ENCODE assay signal across 9 mouse cellular contexts in genomic region chr11:57011691-57012039, GRCm38 (mm10). TPM values are rescaled to one million over a fixed set of nuclear protein-coding genes. Genes with fewer than 3 reads are reported as not detected.
DNase-seq lines count a peak whose midpoint lies in the region; ATAC-seq and TF ChIP-seq lines count a peak whose summit lies in the region.
"Had no signal": no experiment of that assay in that cellular context is flagged by ENCODE, and none has a peak within 500 bp of the region (broad histone marks: within the 10 kb centered on the region; RNA-seq: fewer than 3 reads in every experiment).

No protein-coding gene starts in this region.

- peak overlapping the region; percentile 24; the same call in 1 of the 2 replicates for H3K4me3 ChIP-seq in embryonic facial prominence, embryonic 12.5 days
- H3K4me3 ChIP-seq in hindbrain, embryonic 12.5 days, result peak overlapping the region; percentile 28
- H3K4me3 ChIP-seq: liver, embryonic 13.5 days had no signal

- no peak overlapping the region for H3K27ac ChIP-seq in embryonic facial prominence, embryonic 12.5 days
- no peak overlapping the region for H3K27ac ChIP-seq in hindbrain, embryonic 12.5 days
- H3K27ac ChIP-seq: liver, embryonic 13.5 days had no signal

- ATAC-seq in embryonic facial prominence, embryonic 12.5 days (ENCODE audit: insufficient number of reproducible peaks, insufficient read depth, low FRiP score, low TSS enrichment), result no peak
- ATAC-seq in hindbrain, embryonic 12.5 days (ENCODE audit: low FRiP score), result peak; percentile 56; the same call in 1 of the 2 replicates
- ATAC-seq in megakaryocyte progenitor cell, adult 5-6 weeks (replicated peaks; ENCODE audit: poor library complexity), result no peak

- peak; percentile 43; the same call in 1 of the 2 replicates for TF ChIP-seq POLR2A in brain, embryonic 14.5 days (IDR thresholded peaks at IDR 0.05; ENCODE audit: borderline replicate concordance, extremely low read depth, insufficient read depth, insufficient read length, poor library complexity, severe bottlenecking)

- intact Hi-C loops in left cerebral cortex, postnatal 36 days (cut with DNase I), result loop anchor here (5.0 to 10.0 kb wide), 5 partner anchors 139 to 844 kb away; no protein-coding TSS in a partner anchor

- H3K9ac ChIP-seq in embryonic facial prominence, embryonic 12.5 days, result peak overlapping the region; percentile 45; the same call in 1 of the 2 replicates
- H3K9ac ChIP-seq in hindbrain, embryonic 12.5 days, result peak overlapping the region; percentile 29
- H3K9ac ChIP-seq: liver, embryonic 13.5 days had no signal

- no peaks in the 10 kb centered on the region for H3K36me3 ChIP-seq in embryonic facial prominence, embryonic 12.5 days
- no peaks in the 10 kb centered on the region for H3K36me3 ChIP-seq in hindbrain, embryonic 12.5 days
- H3K36me3 ChIP-seq: liver, embryonic 13.5 days had no signal

- WGBS in embryonic facial prominence, embryonic 12.5 days, result 3% methylated on average over 11 of the region's 11 CpGs
- 2% methylated on average over 11 of the region's 11 CpGs for WGBS in hindbrain, embryonic 12.5 days

- peak overlapping the region; percentile 51 for H3K4me2 ChIP-seq in embryonic facial prominence, embryonic 12.5 days (replicated peaks)
- peak overlapping the region; percentile 46 for H3K4me2 ChIP-seq in hindbrain, embryonic 12.5 days (replicated peaks)
- H3K4me2 ChIP-seq: liver, embryonic 13.5 days had no signal

- TF ChIP-seq CTCF in brain, embryonic 14.5 days (IDR thresholded peaks at IDR 0.05; ENCODE audit: borderline replicate concordance, extremely low read depth, insufficient read depth, insufficient read length), result no peak

- H3K4me1 ChIP-seq in embryonic facial prominence, embryonic 12.5 days, result peaks cover 25% of the 10 kb centered on the region
- peaks cover 28% of the 10 kb centered on the region for H3K4me1 ChIP-seq in hindbrain, embryonic 12.5 days
- H3K4me1 ChIP-seq: liver, embryonic 13.5 days had no signal

- peak; percentile 89 for DNase-seq in brain, embryonic 14.5 days (ENCODE audit: low read depth)
- peak; percentile 68 to 69 for DNase-seq in left cerebral cortex, postnatal 36 days (ENCODE audit: low spot score in 2 of 2)
- DNase-seq in retina, embryonic 14.5 days (ENCODE audit: low spot score), result peak; percentile 62
- no peak for DNase-seq in ovary, postnatal 10 days (ENCODE audit: low spot score)
- no peak for DNase-seq in spleen, adult 18-20 months
- DNase-seq: liver, embryonic 13.5 days had no signal

- no peaks in the 10 kb centered on the region for H3K9me3 ChIP-seq in embryonic facial prominence, embryonic 12.5 days
- H3K9me3 ChIP-seq in hindbrain, embryonic 12.5 days (replicated peaks), result no peaks in the 10 kb centered on the region
- H3K9me3 ChIP-seq: liver, embryonic 13.5 days had no signal

- H3K27me3 ChIP-seq in embryonic facial prominence, embryonic 12.5 days, result peaks cover 28% of the 10 kb centered on the region
- H3K27me3 ChIP-seq in hindbrain, embryonic 12.5 days, result peaks cover 11% of the 10 kb centered on the region; the same call in 1 of the 2 replicates

RNA-seq across cellular contexts. Expression of gene Gria1, which starts 0.5 kb away (rescaled TPM):
- polyA plus RNA-seq in brain, embryonic 14.5 days (2012; rRNA removed), result 29.6 and 38.1 TPM in 2 replicates
- polyA plus RNA-seq in embryonic facial prominence, embryonic 12.5 days (2016; fragmentation: Nextera tagmentation; extraction: Ambion mirVana), result 2.6 and 3.2 TPM in 2 replicates
- 7.1 and 13.9 TPM in 2 replicates for polyA plus RNA-seq in hindbrain, embryonic 12.5 days (2016; fragmentation: Nextera tagmentation; extraction: Ambion mirVana)
- 100 to 1,000 TPM; 206 to 232 TPM for total RNA-seq in left cerebral cortex, postnatal 36 days (2021)
- not detected in 2 replicates for total RNA-seq in megakaryocyte progenitor cell, adult 5-6 weeks (2015)
- total RNA-seq in megakaryocyte progenitor cell, adult 5-6 weeks (2017), result not detected in 2 replicates

Comparison
In these comparisons a context has a peak if more than half of its experiments do, and no peak if none do; other contexts are left out.
1. DNase-seq: peak in brain, embryonic 14.5 days (single experiment), left cerebral cortex, postnatal 36 days (2 of 2) and retina, embryonic 14.5 days (single experiment); none in ovary, postnatal 10 days (single experiment) and spleen, adult 18-20 months (0 of 2).